Mouse (Mus musculus): Measurements from ENCODE around the gene Bace2.

- TF ChIP-seq POLR2AphosphoS2 (IDR thresholded peaks at IDR 0.05; ENCODE audit: insufficient read length, low read depth) (no peak), MAX (IDR thresholded peaks at IDR 0.05; ENCODE audit: low read depth) (no peak), POLR2A (IDR thresholded peaks at IDR 0.05; ENCODE audit: insufficient read length, low read depth) (no peak), TCF12 (IDR thresholded peaks at IDR 0.05; ENCODE audit: insufficient read depth, poor library complexity, severe bottlenecking) (no peak), MYOG (IDR thresholded peaks at IDR 0.05; ENCODE audit: control insufficient read depth in 1 of 3, insufficient read depth in 1 of 3, insufficient read length in 2 of 3, low read depth in 2 of 3) (no peak), MYOD1 (IDR thresholded peaks at IDR 0.05; ENCODE audit: control insufficient read depth in 1 of 3, insufficient read length in 2 of 3, low read depth in 2 of 3) (no peak), USF1 (IDR thresholded peaks at IDR 0.05; ENCODE audit: low read depth) (no peak)
Measured at GRCm38 (mm10) chr16:97370258-97370657, 13.7 kb downstream of the Bace2 start.

All from myocyte (in vitro differentiated cells).